In genomic region chr3:132855458-132856212, GRCm38 (mm10) we compare ENCODE assay signal across 14 mouse cellular contexts.
DNase-seq lines count a peak whose midpoint lies in the region; ATAC-seq and TF ChIP-seq lines count a peak whose summit lies in the region.
"Had no signal": no experiment of that assay in that cellular context is flagged by ENCODE, and none has a peak within 500 bp of the region (broad histone marks: within the 10 kb centered on the region; RNA-seq: fewer than 3 reads in every experiment).

No protein-coding gene starts in this region.

- no peak overlapping the region for H3K4me2 ChIP-seq in forebrain, embryonic 13.5 days
- H3K4me2 ChIP-seq in limb, embryonic 11.5 days (ENCODE audit: low read depth, severe bottlenecking): no peak overlapping the region
- H3K4me2 ChIP-seq: heart, embryonic 13.5 days; liver, embryonic 15.5 days had no signal

- H3K27me3 ChIP-seq in forebrain, embryonic 10.5 days (ENCODE audit: poor library complexity, severe bottlenecking): no peaks in the 10 kb centered on the region
- no peaks in the 10 kb centered on the region for H3K27me3 ChIP-seq in forebrain, embryonic 13.5 days
- H3K27me3 ChIP-seq in limb, embryonic 11.5 days (ENCODE audit: control insufficient read depth, insufficient read depth, low read length): no peaks in the 10 kb centered on the region
- H3K27me3 ChIP-seq: heart, embryonic 13.5 days; liver, embryonic 15.5 days had no signal

- H3K4me1 ChIP-seq in forebrain, embryonic 10.5 days: peaks cover 55% of the 10 kb centered on the region
- H3K4me1 ChIP-seq in forebrain, embryonic 13.5 days: peaks cover 5% of the 10 kb centered on the region
- H3K4me1 ChIP-seq in limb, embryonic 11.5 days (ENCODE audit: control insufficient read depth, insufficient read depth, low read length): peaks cover 17% of the 10 kb centered on the region
- H3K4me1 ChIP-seq: liver, embryonic 15.5 days had no signal

- no peak for ATAC-seq in forebrain, embryonic 13.5 days
- peak; percentile 79; the same call in 1 of the 2 replicates for ATAC-seq in limb, embryonic 11.5 days (ENCODE audit: insufficient number of reproducible peaks, low FRiP score, low TSS enrichment, low read depth)
- ATAC-seq: inflammation-experienced regulatory T-cells, adult 6 months; midbrain, embryonic 16.5 days had no signal

- H3K9ac ChIP-seq in forebrain, embryonic 13.5 days: no peak overlapping the region
- no peak overlapping the region for H3K9ac ChIP-seq in limb, embryonic 11.5 days (ENCODE audit: low read length)
- H3K9ac ChIP-seq: heart, embryonic 13.5 days; liver, embryonic 15.5 days had no signal

- TF ChIP-seq CTCF in brain, embryonic 14.5 days (IDR thresholded peaks at IDR 0.05; ENCODE audit: borderline replicate concordance, extremely low read depth, insufficient read depth, insufficient read length): no peak

- 61% methylated on average over 9 of the region's 9 CpGs for WGBS in forebrain, embryonic 10.5 days
- WGBS in forebrain, embryonic 13.5 days: 66% methylated on average over 9 of the region's 9 CpGs
- 58% methylated on average over 9 of the region's 9 CpGs for WGBS in limb, embryonic 11.5 days

- H3K9me3 ChIP-seq in forebrain, embryonic 10.5 days: no peaks in the 10 kb centered on the region
- no peaks in the 10 kb centered on the region for H3K9me3 ChIP-seq in forebrain, embryonic 13.5 days (replicated peaks)
- no peaks in the 10 kb centered on the region for H3K9me3 ChIP-seq in limb, embryonic 11.5 days (ENCODE audit: control insufficient read depth, low read length)
- H3K9me3 ChIP-seq: heart, embryonic 13.5 days; liver, embryonic 15.5 days had no signal

- H3K27ac ChIP-seq in forebrain, embryonic 10.5 days: peak overlapping the region; percentile 69
- no peak overlapping the region for H3K27ac ChIP-seq in forebrain, embryonic 13.5 days
- peak overlapping the region; percentile 62; the same call in 1 of the 2 replicates for H3K27ac ChIP-seq in limb, embryonic 11.5 days (replicated peaks; ENCODE audit: low read depth, low read length)
- H3K27ac ChIP-seq: heart, embryonic 13.5 days; liver, embryonic 15.5 days had no signal

- no peak overlapping the region for H3K4me3 ChIP-seq in forebrain, embryonic 10.5 days
- no peak overlapping the region for H3K4me3 ChIP-seq in forebrain, embryonic 13.5 days
- H3K4me3 ChIP-seq in limb, embryonic 11.5 days (ENCODE audit: low read depth, low read length): no peak overlapping the region
- H3K4me3 ChIP-seq: heart, embryonic 13.5 days; liver, embryonic 15.5 days had no signal

- TF ChIP-seq POLR2A in brain, embryonic 14.5 days (IDR thresholded peaks at IDR 0.05; ENCODE audit: borderline replicate concordance, extremely low read depth, insufficient read depth, insufficient read length, poor library complexity, severe bottlenecking): no peak

- peak; percentile 37 for DNase-seq in forebrain, embryonic 10.5 days (ENCODE audit: extremely low spot score, low spot score)
- peak; percentile 48 to 73 for DNase-seq in kidney, postnatal 4 days
- DNase-seq in kidney, adult 8-10 months: no peak
- peak; percentile 55 for DNase-seq in brain, embryonic 14.5 days (ENCODE audit: low read depth)
- DNase-seq in limb, embryonic 11.5 days (ENCODE audit: low spot score): peak; percentile 61
- no peak for DNase-seq in yolk sac, embryonic 10.5 days (ENCODE audit: low spot score)
- DNase-seq in cerebellum, postnatal 10 days: no peak
- DNase-seq: cerebellum, postnatal 36 days; thymus, postnatal 4 days had no signal

- no peaks in the 10 kb centered on the region for H3K36me3 ChIP-seq in forebrain, embryonic 10.5 days (replicated peaks)
- no peaks in the 10 kb centered on the region for H3K36me3 ChIP-seq in forebrain, embryonic 13.5 days (ENCODE audit: poor library complexity, severe bottlenecking)
- no peaks in the 10 kb centered on the region for H3K36me3 ChIP-seq in limb, embryonic 11.5 days (ENCODE audit: control insufficient read depth, insufficient read depth, low read length)
- H3K36me3 ChIP-seq: heart, embryonic 13.5 days; liver, embryonic 15.5 days had no signal

Comparison
In these comparisons a context has a peak if more than half of its experiments do, and no peak if none do; other contexts are left out.
1. DNase-seq: peak in forebrain, embryonic 10.5 days (single experiment), kidney, postnatal 4 days (2 of 2), brain, embryonic 14.5 days (single experiment) and limb, embryonic 11.5 days (single experiment); none in kidney, adult 8-10 months (0 of 2), yolk sac, embryonic 10.5 days (single experiment) and cerebellum, postnatal 10 days (0 of 2).